Mouse (Mus musculus): ENCODE data around the gene Prg4.

The Prg4 gene

DNA sequence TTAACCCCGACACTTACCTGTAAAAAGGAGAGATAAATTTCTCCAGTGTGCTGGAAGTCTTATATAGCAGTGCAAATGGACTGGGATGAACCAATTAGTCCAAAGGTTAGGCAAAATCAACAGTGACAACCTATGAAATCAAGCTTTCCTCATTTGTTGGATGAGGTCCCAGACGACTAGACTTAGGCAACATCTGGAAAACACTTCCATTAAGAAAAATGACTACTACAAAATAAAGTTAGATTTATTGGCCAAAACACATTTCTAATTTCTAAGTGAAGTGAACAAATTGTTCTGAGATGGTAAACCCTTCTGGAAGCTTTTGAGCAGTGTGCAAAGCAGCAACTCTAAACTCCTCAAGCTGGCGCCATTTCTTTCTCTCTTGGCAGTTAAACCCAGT is at the start of gene Prg4:
Prg4 (minus strand) TSS at position 34 of the 400 bp plus-strand sequence.
- no peak for DNase-seq

- no peak for DNase-seq
These were observed 47.1 kb upstream of the Prg4 start for GRCm38 (mm10) chr1:150513041-150513440.

DNA sequence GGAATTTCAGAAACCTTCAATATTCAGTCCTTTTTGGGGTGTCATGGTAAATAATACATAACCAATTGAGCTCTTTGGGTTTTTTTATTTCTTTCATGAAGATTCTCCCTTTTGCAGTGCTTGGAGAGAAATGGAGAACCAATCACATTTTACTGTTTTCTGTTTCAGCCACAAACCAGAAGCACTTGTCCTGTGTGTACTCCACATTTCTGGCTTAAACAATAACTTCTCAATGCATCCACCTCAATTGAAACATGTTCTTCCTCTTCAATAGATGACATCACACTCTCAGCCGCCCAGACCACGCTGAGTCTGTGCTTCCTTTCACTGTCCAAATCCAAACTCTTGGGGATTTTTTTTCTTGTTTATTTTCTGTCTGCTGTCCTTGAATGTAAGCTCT is 39.8 kb upstream of the Prg4 start:
- DNase-seq, result no peak

DNA sequence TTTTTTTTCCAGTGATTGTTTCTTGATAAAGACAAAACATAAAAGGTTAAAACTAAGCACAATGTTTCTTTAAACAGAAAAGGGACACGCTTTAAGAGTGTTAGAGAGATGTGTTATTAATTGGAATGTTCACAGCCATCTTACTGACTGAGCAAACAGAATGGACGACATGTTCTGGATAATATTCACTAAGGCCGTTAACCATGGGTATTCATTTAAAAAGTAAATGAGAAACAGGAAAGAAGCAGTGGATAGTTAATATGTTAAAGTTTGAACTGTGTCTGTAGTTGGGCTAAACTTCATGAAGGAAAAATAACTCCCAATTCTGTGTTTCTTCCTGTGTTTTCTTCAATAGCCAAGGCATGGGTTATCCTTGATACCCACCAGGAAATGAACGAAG is 37.4 kb upstream of the Prg4 start:
- no peak for DNase-seq

GRCm38 (mm10) chr1:150498177-150498576 is 32.2 kb upstream of the Prg4 start:
- DNase-seq, result no peak

DNA sequence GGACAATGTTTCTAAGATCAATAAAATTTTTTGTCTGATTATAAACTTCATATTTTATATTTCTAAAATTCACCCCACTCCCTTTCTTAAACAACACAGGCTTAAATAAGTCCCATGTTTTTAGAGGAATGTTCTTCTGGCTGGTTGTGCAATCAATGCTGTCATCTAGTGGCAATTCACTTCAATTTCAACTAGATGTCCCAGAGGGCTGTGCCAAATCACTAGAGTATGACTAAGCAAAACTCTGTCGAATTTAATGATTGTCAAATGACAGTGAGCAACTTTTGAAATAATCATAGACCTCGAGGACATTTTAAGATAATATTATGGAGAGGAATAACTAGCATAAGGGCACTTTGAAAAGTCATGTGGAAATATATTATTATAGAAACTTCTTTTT is 31.7 kb upstream of the Prg4 start:
- no peak for DNase-seq

DNA sequence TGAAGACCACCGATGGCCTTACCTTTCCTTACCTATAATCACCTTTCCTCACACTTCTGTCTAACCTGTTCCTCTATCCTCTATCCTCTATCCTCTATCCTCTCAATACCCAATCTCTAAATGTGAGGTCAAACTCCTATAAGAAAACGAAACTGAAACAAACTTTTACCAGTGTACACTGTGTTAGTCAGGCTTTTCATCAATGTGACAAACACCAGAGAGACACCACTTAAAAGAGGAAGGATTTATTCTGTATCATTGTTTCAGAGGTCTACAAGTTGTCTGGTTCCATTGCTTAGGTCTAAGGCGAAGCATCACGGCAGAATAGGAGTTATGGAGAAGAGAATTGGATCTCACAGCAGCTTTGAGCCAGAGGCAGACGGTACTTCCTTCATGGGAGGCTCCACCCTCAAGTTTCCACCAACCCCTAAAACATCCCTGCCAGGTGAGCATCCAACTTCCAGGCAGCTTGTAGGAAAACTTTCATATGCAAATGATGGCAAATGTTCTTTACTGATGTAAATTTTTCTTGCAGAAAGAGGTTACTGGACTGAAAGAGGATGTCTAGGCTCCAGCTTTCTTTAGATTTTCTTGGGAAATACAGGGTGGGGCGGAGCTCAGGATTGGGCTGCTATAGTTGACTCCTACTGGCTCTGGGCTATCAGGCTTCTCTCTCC is 30.8 kb upstream of the Prg4 start:
- DNase-seq, result no peak

- no peak for DNase-seq
These were observed 23.2 kb upstream of the Prg4 start for GRCm38 (mm10) chr1:150489148-150489547.

- no peak for DNase-seq
These were observed 14.7 kb upstream of the Prg4 start for GRCm38 (mm10) chr1:150480674-150481073.

DNA sequence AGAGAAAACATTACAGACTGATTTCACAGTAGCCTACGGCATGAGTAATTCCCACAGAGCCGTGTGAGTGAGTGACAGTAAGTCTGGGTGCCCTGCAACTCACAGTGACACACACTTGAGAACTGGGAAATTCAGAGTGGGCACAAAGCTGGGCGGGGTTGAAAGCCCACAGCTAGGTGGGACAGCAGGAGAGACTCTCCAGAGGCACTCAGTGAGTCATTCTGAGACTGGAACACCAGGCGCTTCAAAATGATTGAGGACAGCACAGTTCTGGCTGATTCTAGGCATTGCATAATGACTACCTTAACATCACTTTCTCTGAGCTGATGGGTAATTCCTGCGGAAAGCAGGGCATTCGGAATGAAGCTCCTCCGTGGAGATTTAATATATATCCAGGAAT is 6.6 kb upstream of the Prg4 start:
- no peak for DNase-seq

DNA sequence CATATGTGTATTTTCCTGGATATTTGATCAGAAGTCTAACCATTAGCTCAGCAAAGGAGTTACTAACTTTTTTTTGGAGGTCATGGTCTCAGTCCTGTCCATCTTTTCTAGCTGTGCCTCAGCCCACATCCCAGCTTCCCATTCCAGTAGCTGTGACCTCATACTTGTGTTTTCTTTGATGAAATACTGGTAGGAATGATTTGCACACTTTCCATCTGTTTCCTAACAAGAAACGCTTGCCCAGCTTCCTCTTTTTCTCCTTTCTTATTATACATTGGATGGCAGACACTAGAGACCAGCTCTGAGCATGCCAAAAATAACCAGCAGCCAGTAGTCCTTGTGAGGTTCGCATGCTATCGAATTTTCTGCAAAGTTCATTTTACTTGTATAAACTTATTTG is 4.0 kb upstream of the Prg4 start:
- no peak for DNase-seq

DNA sequence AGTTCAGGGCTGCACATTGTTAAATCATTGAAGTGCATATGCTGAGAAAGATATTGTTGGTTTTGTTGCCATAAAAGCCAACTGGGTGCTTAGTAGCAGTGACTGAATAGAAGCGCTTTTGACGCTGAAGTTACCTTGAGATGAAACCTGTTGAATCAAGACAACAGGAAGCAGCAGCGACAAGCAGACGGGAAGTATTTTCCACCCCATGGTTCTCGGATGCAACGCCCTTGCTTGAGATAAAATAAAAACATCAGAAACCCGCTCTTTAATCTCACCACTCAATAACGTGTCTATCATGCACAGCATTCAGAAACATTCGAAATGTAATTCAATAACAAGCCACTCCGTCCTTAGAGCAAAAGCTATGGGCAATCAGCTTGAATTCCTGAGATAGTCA is 601 bp downstream of the Prg4 start:
- no peak for DNase-seq

DNA sequence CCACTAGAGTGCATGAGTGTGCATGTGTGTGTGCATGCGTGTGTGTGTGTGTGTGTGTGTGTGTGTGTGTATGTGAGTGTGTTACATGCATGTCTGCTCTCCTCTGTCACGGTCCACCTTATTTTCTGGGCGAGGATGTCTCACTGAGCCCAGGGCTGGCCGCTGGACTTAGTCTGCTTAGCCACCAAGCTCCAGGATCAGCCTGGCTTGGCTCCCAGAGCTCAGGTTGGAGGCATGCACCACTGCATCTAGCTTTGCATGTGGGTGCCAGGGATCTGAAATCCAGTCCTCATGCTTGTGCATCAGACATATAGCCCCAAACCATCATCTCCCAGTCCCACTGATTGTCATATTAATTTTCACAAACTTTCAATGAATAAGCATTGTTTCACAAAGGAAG is 2.3 kb downstream of the Prg4 start:
- DNase-seq, result no peak

DNA sequence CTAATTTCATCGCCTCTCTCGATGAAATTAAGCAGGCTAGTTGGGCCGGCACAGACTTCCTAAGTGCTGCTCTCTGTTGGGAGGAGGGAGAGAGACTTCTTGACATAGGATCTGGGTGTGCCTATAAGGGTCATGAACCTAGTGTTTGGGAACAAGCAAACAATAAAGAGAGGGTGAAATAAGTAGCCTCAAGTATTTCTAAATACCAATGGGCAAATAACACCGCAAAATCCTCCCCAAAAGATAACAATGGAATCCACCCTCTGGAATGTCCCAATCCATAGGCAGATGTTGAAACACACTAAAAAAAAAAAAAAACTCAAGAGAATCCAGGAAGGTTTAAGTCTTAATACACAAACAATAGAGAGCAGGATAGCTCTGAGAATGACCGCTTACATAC is 2.9 kb downstream of the Prg4 start:
- DNase-seq, result no peak

GRCm38 (mm10) chr1:150460595-150460994 is 5.4 kb downstream of the Prg4 start:
- DNase-seq, result no peak

- no peak for DNase-seq
These were observed 6.4 kb downstream of the Prg4 start for GRCm38 (mm10) chr1:150459599-150459998.

DNA sequence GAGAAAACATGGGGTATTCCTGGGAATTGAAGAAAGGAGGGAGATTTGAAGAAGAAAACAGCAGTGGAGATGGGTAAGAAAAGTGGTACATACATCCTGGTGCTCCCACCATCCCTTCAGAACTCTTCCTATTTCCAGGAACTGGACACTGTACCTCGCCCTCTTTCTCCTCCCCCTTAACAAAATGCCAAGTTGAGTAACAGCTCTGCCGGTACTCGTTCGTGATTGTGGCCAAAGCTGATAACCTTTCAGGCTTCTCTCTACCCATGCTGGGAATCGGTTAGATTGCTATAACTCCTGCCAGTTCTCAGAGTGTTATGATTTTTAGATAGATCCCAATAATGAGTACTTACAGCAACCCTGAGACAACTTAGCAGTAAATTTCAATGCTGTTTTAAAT is 7.0 kb downstream of the Prg4 start:
- DNase-seq, result no peak

DNA sequence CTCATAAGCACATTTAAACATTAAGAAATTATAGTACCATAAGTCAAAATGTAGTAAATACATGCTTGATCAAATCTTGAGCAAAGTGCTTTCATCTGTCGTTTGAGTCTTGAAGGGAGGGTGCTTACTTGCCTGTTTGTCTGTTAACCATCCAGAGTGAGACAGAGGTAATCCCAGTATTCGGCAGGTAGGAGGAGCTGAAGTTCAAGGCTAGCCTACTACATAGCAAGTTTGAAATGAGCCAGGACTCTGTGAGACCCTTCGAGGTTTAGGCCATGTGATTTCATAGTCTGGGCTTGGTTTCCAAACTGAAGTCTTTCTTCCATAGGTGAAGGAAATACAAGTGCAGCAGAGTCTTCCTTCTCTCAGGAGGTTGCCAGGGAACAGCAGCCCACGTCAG is 24.2 kb downstream of the Prg4 start:
- no peak for DNase-seq

- no peak for DNase-seq
These were observed 27.3 kb downstream of the Prg4 start for GRCm38 (mm10) chr1:150438641-150439040.

DNA sequence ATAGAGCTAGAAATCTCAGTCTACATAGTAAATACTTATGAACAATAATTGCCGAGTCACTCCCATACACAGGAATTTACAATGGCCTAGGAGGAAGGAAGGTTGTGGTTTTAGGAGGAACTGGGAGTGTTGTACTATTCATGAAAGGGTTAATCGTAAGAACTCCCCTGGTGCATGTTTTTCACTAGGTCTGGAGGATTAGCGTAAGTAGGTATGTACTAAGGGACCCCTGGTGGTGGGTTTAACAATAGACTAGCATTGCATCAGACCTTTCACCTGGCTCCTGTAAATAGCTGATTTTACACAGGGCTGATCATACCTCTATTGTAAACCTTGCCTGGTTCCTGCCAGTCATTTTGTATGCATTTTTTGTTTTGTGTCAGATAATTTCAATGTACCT is 39.7 kb downstream of the Prg4 start:
- DNase-seq, result no peak

GRCm38 (mm10) chr1:150425665-150426064 is 40.3 kb downstream of the Prg4 start:
- no peak for DNase-seq

DNA sequence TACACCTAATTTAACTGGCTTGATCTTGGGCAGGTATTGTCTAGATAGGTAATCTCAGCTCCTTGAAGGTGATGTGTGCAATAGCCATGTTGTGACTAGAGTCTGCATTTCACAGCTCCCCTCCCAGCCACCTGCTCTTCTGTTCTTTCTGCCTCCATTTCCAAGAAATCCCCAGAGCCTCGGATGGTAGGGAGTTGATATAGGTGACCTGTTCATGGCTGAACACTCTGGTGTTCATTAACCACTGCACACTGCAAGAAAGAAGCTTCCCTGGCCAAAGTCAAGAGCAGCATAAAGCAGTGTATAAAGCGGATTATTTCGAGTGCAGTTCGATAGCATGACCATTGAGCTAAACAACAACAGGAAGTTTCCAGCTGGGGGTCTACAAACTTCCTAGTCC is 47.5 kb downstream of the Prg4 start:
- no peak for DNase-seq

DNA sequence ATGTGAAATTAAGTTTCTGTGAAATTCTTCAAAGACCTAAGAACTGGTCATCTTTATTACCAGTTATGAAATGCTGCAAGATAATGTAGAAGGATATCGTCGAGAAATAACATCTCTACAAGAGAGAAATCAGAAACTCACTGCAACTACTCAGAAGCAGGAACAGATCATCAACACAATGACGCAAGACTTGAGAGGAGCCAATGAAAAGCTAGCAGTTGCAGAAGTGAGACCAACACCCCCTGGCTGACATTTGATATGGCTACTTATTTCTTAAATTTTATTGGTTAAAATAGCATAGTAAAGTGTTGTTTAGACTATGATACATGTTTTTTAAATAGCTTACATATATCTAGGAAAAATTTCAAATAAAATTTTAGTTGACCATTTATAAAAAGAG is 50.0 kb downstream of the Prg4 start:
- DNase-seq, result no peak

GRCm38 (mm10) chr1:150409996-150410395 is 56.0 kb downstream of the Prg4 start:
- no peak for DNase-seq

DNA sequence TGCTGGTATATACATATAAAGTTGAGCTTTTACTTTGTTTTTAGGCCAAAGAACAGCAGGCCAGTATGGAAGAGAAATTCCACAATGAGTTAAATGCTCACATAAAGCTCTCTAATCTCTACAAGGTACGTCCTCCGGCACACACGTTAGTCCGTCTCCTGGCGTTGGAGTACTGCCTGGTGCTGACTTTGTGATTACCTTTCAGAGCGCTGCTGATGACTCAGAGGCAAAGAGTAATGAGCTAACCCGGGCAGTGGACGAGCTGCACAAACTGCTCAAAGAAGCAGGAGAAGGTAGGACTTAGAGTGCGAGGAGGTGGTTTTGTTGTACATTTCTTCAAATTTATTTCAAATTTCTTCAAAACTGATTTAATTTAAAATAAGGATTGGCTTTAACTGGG is 58.7 kb downstream of the Prg4 start:
- DNase-seq, result no peak

GRCm38 (mm10) chr1:150404555-150404954 is 61.4 kb downstream of the Prg4 start:
- DNase-seq, result no peak

Measured in thymus, adult 18-20 months (tissue).